Mouse (Mus musculus) stomach, embryonic 15.5 days (tissue): ENCODE data around the gene Cadps2. TPM values are rescaled to one million over a fixed set of nuclear protein-coding genes. Genes with fewer than 3 reads are reported as not detected.

Source experiments
- ATAC-seq: fragments of 200-750 bp; cut with Nextera tagmentation; 2 replicates; pipeline ENCODE4 v1.8.0; 2017; ENCODE audit warnings: low read depth, moderate number of reproducible peaks, moderate TSS enrichment; ENCODE audit not compliant: insufficient read depth, low FRiP score
- H3K27ac ChIP-seq: fragments of 300-500 bp; sonication (generic); 2 replicates; pipeline ENCODE4 v1.5.1; 2015; ENCODE audit warnings: mild to moderate bottlenecking, inconsistent platforms
- H3K27me3 ChIP-seq: fragments of 300-500 bp; sonication (generic); replicated peaks from 2 replicates; pipeline ENCODE4 v1.6.1; 2015; ENCODE audit warnings: inconsistent platforms
- H3K36me3 ChIP-seq: fragments of 300-500 bp; sonication (generic); 2 replicates; pipeline ENCODE4 v1.6.1; 2015; ENCODE audit warnings: inconsistent platforms
- H3K4me1 ChIP-seq: fragments of 300-500 bp; sonication (generic); 2 replicates; pipeline ENCODE4 v1.6.1; 2015; ENCODE audit warnings: inconsistent platforms
- H3K4me2 ChIP-seq: fragments of 300-500 bp; sonication (generic); 2 replicates; pipeline ENCODE4 v1.6.1; 2015; ENCODE audit warnings: mild to moderate bottlenecking, inconsistent platforms
- H3K4me3 ChIP-seq: fragments of 300-500 bp; sonication (generic); replicated peaks from 2 replicates; pipeline ENCODE4 v1.5.1; 2015; ENCODE audit warnings: inconsistent platforms
- H3K9ac ChIP-seq: fragments of 300-500 bp; sonication (generic); 2 replicates; pipeline ENCODE4 v1.6.1; 2015; ENCODE audit warnings: inconsistent platforms
- H3K9me3 ChIP-seq: fragments of 300-500 bp; sonication (generic); 2 replicates; pipeline ENCODE4 v1.6.1; 2016; ENCODE audit warnings: inconsistent platforms
- WGBS: fragments of 180-500 bp; shearing (Covaris S2); methylation state at CpG from one replicate; pipeline ENCODE4 v1.1.7; 2015; 5-methylcytosine and 5-hydroxymethylcytosine counted together
- polyA plus RNA-seq: library from polyadenylated mRNA; unstranded; fragments of >200 nt; fragmentation: Nextera tagmentation; extraction: Ambion mirVana; gene quantifications from 2 replicates; pipeline ENCODE4 v1.2.1, GENCODE M21; 2015

Cadps2 gene
- polyA plus RNA-seq, 1 experiment from 2014 or later = 4.2 TPM

- ATAC-seq = no peak
Measured at GRCm38 (mm10) chr6:23314291-23314690, 524.9 kb downstream of the Cadps2 start.

GRCm38 (mm10) chr6:23306046-23306445, 533.2 kb downstream of the Cadps2 start:
- WGBS = 79% methylated on average over 6 of the region's 6 CpGs
- ATAC-seq = no peak
- H3K4me1 ChIP-seq = no peaks in the 10 kb centered on the region
- H3K9ac ChIP-seq = no peak overlapping the region
- H3K36me3 ChIP-seq = no peaks in the 10 kb centered on the region
- no peak overlapping the region for H3K4me2 ChIP-seq
- no peak overlapping the region for H3K4me3 ChIP-seq
- no peaks in the 10 kb centered on the region for H3K27me3 ChIP-seq
- H3K27ac ChIP-seq = no peak overlapping the region
- H3K9me3 ChIP-seq = no peaks in the 10 kb centered on the region

More at GRCm38 (mm10) chr6:23314291-23314690, 524.9 kb downstream of the Cadps2 start:
- Histone ChIP-seq H3K9ac (no peak overlapping the region), H3K9me3 (no peaks in the 10 kb centered on the region), H3K4me2 (no peak overlapping the region), H3K27me3 (no peaks in the 10 kb centered on the region), H3K36me3 (no peaks in the 10 kb centered on the region), H3K4me1 (no peaks in the 10 kb centered on the region), H3K27ac (no peak overlapping the region), H3K4me3 (no peak overlapping the region)
- WGBS = 76% methylated on average over 5 of the region's 5 CpGs

- no peak for ATAC-seq
- Histone ChIP-seq H3K36me3 (no peaks in the 10 kb centered on the region), H3K4me2 (no peak overlapping the region), H3K4me1 (no peaks in the 10 kb centered on the region), H3K4me3 (no peak overlapping the region), H3K9ac (no peak overlapping the region), H3K9me3 (no peaks in the 10 kb centered on the region), H3K27ac (no peak overlapping the region), H3K27me3 (no peaks in the 10 kb centered on the region)
- 89% methylated on average over 2 of the region's 2 CpGs for WGBS
Measured at GRCm38 (mm10) chr6:23298596-23298995, 540.6 kb downstream of the Cadps2 start.

- Histone ChIP-seq H3K36me3 (no peaks in the 10 kb centered on the region), H3K4me2 (no peak overlapping the region), H3K9me3 (no peaks in the 10 kb centered on the region), H3K4me1 (no peaks in the 10 kb centered on the region), H3K27ac (no peak overlapping the region), H3K9ac (no peak overlapping the region), H3K27me3 (no peaks in the 10 kb centered on the region), H3K4me3 (no peak overlapping the region)
- 84% methylated on average over 4 of the region's 4 CpGs for WGBS
- ATAC-seq = no peak
Measured at GRCm38 (mm10) chr6:23294685-23295084, 544.5 kb downstream of the Cadps2 start.

GRCm38 (mm10) chr6:23288752-23289151, 550.5 kb downstream of the Cadps2 start:
- WGBS = 77% methylated on average over 4 of the region's 4 CpGs

GRCm38 (mm10) chr6:23281514-23281820, 557.8 kb downstream of the Cadps2 start:
- Histone ChIP-seq H3K4me1 (no peaks in the 10 kb centered on the region), H3K9me3 (no peaks in the 10 kb centered on the region), H3K36me3 (no peaks in the 10 kb centered on the region), H3K27ac (no peak overlapping the region), H3K4me2 (no peak overlapping the region), H3K9ac (no peak overlapping the region), H3K4me3 (no peak overlapping the region), H3K27me3 (no peaks in the 10 kb centered on the region)
- ATAC-seq = no peak
- WGBS = 68% methylated on average over 9 of the region's 9 CpGs

More at GRCm38 (mm10) chr6:23288752-23289151, 550.5 kb downstream of the Cadps2 start:
- Histone ChIP-seq H3K9me3 (no peaks in the 10 kb centered on the region), H3K4me3 (no peak overlapping the region), H3K9ac (no peak overlapping the region), H3K4me1 (no peaks in the 10 kb centered on the region), H3K36me3 (no peaks in the 10 kb centered on the region), H3K27me3 (no peaks in the 10 kb centered on the region), H3K4me2 (no peak overlapping the region), H3K27ac (no peak overlapping the region)
- ATAC-seq = no peak

- Histone ChIP-seq H3K4me3 (no peak overlapping the region), H3K9ac (no peak overlapping the region), H3K27me3 (no peaks in the 10 kb centered on the region), H3K4me2 (no peak overlapping the region), H3K9me3 (no peaks in the 10 kb centered on the region), H3K27ac (no peak overlapping the region), H3K4me1 (no peaks in the 10 kb centered on the region), H3K36me3 (no peaks in the 10 kb centered on the region)
- WGBS = 57% methylated on average over 15 of the region's 15 CpGs
- no peak for ATAC-seq
Measured at GRCm38 (mm10) chr6:23280811-23281513, 558.3 kb downstream of the Cadps2 start.

- Histone ChIP-seq H3K27me3 (peaks cover 6% of the 10 kb centered on the region; the same call in 1 of the 2 replicates), H3K9ac (no peak overlapping the region), H3K4me3 (no peak overlapping the region), H3K36me3 (no peaks in the 10 kb centered on the region), H3K4me2 (no peak overlapping the region), H3K9me3 (no peaks in the 10 kb centered on the region), H3K27ac (no peak overlapping the region), H3K4me1 (0 out of 2 replicates have a peak, but pooled peaks cover 3% of the 10 kb centered on the region)
- no peak for ATAC-seq
- 74% methylated on average over 4 of the region's 4 CpGs for WGBS
Measured at GRCm38 (mm10) chr6:23273483-23273882, 565.7 kb downstream of the Cadps2 start.

GRCm38 (mm10) chr6:23272979-23273378, 566.2 kb downstream of the Cadps2 start:
- H3K4me3 ChIP-seq = no peak overlapping the region
- no peak overlapping the region for H3K9ac ChIP-seq
- 17% methylated on average over 11 of the region's 11 CpGs for WGBS
- no peaks in the 10 kb centered on the region for H3K36me3 ChIP-seq
- H3K9me3 ChIP-seq = no peaks in the 10 kb centered on the region
- ATAC-seq = no peak
- no peak overlapping the region for H3K27ac ChIP-seq
- H3K4me1 ChIP-seq = 0 out of 2 replicates have a peak, but pooled peaks cover 3% of the 10 kb centered on the region
- peaks cover 6% of the 10 kb centered on the region; the same call in 1 of the 2 replicates for H3K27me3 ChIP-seq
- no peak overlapping the region for H3K4me2 ChIP-seq

GRCm38 (mm10) chr6:23272542-23272941, 566.7 kb downstream of the Cadps2 start:
- H3K27me3 ChIP-seq = peaks cover 6% of the 10 kb centered on the region; the same call in 1 of the 2 replicates
- ATAC-seq = no peak
- WGBS = 39% methylated on average over 7 of the region's 7 CpGs

GRCm38 (mm10) chr6:23260738-23261050, 578.5 kb downstream of the Cadps2 start:
- no peak for ATAC-seq
- Histone ChIP-seq H3K27me3 (peaks cover 59% of the 10 kb centered on the region), H3K9me3 (no peaks in the 10 kb centered on the region), H3K9ac (no peak overlapping the region), H3K27ac (no peak overlapping the region), H3K4me1 (no peaks in the 10 kb centered on the region), H3K4me2 (peak overlapping the region; percentile 14; the same call in 1 of the 2 replicates), H3K4me3 (no peak overlapping the region), H3K36me3 (no peaks in the 10 kb centered on the region)
- 5% methylated on average over 9 of the region's 9 CpGs for WGBS

More at GRCm38 (mm10) chr6:23272542-23272941, 566.7 kb downstream of the Cadps2 start:
- H3K36me3 ChIP-seq = no peaks in the 10 kb centered on the region
- H3K4me3 ChIP-seq = no peak overlapping the region
- 0 out of 2 replicates have a peak, but pooled peaks cover 3% of the 10 kb centered on the region for H3K4me1 ChIP-seq
- no peak overlapping the region for H3K27ac ChIP-seq
- no peak overlapping the region for H3K9ac ChIP-seq
- H3K4me2 ChIP-seq = no peak overlapping the region
- H3K9me3 ChIP-seq = no peaks in the 10 kb centered on the region

- peak overlapping the region; percentile 14; the same call in 1 of the 2 replicates for H3K4me2 ChIP-seq
- no peaks in the 10 kb centered on the region for H3K4me1 ChIP-seq
- 2% methylated on average over 36 of the region's 36 CpGs for whole genome bisulfite sequencing
- H3K36me3 ChIP-seq = no peaks in the 10 kb centered on the region
- no peak overlapping the region for H3K27ac ChIP-seq
- H3K9me3 ChIP-seq = no peaks in the 10 kb centered on the region
- no peak for ATAC-seq
- peaks cover 60% of the 10 kb centered on the region for H3K27me3 ChIP-seq
- no peak overlapping the region for H3K9ac ChIP-seq
- H3K4me3 ChIP-seq = no peak overlapping the region
Measured at GRCm38 (mm10) chr6:23260016-23260737, 579.0 kb downstream of the Cadps2 start.
